Mouse (Mus musculus) adrenal gland (tissue): ENCODE results near the gene Nmrk1.

Experiments used
- intact Hi-C: fragments of 180-260 bp; cut with DNase I; formaldehyde crosslinking; loops from one replicate; pipeline ENCODE4 v1.15.1; 2025

The Nmrk1 gene

DNA sequence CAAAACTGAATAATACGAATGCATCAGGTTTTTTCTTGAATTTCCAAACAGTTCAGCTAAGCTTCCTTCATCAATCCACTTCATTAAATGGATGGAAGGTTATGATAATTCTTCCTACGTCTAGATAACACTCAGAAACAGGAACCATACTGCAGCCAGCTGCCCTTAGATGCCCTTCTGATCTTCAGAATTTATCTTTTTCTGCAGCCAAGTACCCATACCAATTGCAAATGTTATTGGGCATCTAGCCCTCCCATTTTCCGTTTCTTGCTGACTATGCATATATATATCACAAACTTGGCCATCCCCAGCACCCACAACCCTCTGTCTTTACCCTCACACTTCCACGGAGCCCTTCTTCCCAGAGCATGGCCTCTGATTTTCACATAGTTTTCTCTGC lies 18.2 kb downstream of the Nmrk1 start:
- intact Hi-C loops: no loop called here

DNA sequence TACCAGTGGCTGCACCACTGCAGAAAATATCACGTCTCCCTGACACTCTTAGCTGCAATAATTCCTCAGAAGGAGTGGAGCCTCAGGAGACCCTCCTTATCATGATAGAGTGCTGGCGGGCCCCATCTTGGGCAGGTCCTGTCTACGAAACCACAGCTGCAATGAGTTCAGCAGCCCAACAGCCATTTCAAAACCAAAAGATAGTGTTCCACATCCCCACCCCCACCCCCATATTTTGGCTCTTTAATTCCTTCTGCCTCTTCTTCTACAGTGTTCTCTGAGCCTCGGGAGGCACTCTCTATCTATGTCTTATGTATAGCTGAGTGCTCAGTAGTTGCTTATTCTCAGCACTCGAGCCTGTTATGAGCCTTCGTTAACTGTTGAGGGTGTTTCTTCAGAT lies 18.7 kb downstream of the Nmrk1 start:
- intact Hi-C loops: no loop called here

DNA sequence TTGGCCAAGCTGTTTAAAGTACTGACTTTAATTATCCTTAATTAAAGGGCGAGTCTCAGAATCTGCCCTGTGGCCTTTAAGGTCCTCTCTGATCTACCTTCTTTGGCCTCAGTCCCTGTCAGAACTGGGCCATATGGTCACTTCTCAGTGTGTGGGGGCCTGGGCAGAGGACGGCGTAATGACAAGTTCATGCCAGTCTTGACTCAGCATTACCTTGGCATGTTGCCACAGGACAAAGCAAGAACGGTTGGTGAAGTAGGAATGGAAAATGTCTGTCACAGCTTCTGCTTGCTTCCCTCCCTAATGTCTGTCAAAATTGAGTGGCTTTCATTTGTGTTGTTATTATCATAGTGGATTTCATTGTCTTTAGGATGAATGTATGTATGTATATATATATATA lies 20.8 kb downstream of the Nmrk1 start:
- intact Hi-C loops: no loop called here

DNA sequence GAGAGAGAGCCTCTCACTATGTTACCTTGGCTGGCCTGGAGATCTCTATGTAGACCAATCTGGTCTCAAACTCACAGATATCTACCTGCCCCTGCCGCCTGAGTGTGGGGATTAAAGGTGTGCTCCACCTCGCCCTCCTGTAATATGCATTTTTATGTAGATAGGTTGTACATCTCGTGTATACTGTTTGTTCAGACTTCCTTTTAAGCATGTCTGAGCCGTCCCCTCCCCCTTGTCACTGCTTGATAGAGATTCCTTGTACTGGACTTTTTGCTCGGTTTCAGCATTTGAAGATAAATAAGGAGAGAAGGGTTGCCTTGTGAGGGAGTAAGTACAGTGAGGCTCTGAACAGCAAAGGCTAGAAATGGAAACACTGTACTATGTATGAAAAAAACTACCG lies 21.3 kb downstream of the Nmrk1 start:
- intact Hi-C loops: no loop called here

DNA sequence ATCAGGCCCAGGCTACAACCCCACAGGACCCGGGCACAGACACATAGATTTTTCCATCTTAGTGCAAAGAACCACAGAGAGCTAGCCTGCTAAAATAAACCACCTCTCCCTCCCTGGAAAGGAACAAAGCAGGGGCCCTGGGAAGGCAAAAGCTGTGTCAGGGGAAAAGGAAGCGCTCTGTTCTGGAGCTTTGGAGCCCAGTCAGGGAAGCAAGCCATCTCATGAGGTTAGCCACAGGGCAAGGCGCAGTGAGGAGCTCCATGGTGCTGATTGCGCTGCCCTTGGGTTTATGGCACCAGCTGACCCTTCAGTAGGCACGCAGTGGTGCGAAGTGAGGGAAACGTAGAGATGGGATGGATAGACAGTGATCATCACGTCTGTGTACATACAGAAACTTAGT lies 22.6 kb downstream of the Nmrk1 start:
- intact Hi-C loops: no loop called here

DNA sequence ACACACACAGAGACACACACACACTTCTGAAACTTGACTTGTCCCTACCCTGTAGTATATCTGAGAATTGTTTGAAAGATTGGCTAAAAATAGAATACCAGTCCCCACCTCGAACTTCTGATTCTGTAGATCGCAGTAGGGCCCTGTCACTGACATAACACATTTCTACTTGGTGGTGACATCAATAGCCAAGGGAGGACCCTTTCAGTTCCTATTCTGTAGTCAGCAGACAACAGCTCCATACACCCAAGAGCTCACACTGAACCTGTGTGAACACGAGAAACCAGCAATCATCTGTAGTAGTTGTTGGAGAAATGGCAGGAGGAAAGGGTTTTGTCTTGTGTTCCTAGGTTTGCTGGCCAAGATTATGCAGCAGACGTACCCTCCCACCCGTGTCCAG lies 23.2 kb downstream of the Nmrk1 start:
- intact Hi-C loops: no loop called here

DNA sequence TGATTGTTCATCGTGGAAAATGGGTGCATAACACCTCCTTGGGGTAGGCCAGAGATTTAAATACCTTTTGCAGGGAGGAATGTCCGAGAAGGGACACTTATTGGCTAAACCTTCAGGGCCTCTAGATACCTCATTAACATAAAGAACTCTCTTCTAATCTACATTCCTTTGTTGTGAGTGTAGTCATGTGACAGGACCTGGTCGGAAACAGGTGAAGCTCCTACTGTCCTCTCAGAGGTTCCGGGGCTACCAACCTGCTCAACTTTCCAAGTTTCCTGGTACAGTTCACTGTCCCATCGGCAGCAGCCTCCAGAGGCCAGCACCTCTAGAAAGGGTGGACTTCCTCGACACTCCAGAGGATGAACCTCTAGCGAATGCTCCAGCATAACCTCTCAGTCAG lies 24.2 kb downstream of the Nmrk1 start:
- intact Hi-C loops: no loop called here

DNA sequence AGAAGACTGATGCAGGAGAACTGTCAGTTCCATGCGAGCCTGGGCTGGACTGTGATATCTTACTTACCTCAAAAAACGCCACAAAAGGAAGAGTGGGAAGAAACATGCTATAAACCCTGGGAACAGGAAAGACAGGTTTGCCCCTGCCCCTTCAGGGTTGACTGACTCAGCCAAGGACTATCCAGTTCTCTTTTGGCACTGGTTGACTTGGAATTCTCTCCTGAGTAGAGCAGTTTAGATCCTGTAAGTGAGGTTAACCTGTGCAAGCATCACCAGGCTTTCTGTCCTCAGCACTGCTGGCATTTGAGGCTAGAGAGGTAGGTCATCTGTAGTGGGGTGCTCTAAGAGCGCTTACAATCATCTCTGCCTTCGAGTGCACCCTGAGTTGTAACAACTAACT lies 26.7 kb downstream of the Nmrk1 start:
- intact Hi-C loops: no loop called here

DNA sequence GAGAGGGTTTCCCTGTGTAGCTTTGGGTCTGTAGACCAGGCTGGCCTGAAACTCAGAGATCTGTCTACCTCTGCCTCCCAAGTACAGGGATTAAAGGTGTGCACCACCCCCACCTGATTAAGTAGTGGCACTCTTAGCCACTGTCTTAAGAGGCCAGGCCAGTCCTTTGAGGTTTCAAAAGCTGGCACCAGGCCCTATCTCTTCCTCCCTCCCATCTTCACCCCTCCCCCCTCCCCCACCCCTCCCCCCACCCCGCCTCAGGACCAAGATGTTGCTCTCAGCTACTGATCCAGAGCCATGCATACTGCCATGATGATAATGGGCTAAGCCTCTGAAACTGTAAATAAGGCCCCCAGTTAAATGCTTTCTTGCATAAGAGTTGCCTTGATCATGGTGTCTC lies 27.6 kb downstream of the Nmrk1 start:
- intact Hi-C loops: no loop called here

DNA sequence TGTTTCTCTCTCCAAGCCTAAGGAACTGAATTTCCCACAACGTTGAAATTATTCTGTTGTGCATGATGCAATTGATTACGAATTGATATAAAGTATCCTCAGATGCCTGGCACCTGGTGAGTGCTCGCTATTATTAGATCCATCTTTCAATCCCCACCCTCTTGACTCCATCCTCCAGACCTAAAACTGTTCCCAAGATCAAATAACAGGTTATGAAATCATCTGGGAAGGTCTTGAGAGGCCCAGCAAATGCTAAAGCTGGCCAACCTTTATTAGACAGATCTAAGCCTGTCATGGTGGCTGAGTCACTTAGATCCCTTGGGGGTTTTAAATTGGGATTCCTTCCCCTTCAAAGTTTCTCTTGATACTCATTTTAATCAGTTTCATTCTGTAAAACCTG lies 28.7 kb downstream of the Nmrk1 start:
- intact Hi-C loops: no loop called here

DNA sequence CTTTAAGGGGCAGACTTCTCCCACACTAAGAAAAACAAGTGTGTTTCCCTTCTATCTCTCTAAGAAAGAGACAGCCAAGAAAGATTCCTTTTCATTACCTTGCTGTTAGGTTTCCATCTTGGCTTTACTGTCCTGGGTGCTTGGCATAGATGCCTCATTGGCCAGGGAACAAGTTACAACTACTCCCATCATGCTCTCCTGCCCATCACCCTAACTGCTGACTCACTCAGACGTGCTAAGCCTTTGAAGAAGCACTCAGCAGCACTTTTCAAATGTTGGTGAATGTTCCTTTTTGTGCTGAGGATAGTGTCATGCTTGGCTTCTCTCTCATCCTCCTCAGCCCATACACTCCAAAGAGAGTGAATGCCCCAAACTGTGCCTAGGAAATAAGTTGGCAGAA lies 29.9 kb downstream of the Nmrk1 start:
- intact Hi-C loops: no loop called here

DNA sequence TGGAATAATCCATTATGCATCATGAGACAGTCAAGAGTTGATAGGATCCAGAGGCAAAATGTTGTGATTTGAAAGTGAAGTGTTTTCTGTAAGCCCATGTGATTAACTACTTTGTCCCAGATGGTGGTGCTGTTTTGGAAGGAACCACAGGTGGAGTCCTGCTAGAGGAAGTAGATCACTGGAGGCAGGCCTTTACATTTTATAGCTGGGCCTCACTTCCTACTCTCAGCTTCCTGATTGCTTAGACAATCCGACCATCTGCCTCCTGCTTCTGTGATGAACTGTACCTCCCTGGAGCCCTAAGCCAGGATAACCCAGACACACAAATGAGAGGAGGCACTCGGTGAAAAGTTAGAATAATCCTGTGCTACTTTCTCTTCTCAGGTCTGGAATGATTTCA lies 32.2 kb downstream of the Nmrk1 start:
- intact Hi-C loops: no loop called here

DNA sequence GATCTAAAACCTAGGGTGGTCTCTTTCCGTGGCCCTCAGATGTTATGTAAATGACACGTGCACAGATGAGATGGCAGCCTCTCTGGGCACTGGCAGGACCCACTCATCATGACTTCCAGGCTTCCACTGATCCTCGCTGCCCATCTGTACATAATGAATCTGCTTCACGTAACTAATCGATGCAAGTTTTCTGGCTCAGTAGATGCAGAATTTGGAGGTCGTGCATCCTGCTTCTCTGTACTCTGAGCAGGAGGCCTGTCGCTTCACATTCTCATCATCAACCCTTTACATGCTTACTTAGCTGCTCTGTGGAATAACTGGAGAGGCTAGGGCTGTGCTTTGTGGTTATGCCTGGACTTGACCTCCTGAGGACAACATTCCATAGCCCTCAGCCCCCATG lies 35.2 kb downstream of the Nmrk1 start:
- intact Hi-C loops: no loop called here

DNA sequence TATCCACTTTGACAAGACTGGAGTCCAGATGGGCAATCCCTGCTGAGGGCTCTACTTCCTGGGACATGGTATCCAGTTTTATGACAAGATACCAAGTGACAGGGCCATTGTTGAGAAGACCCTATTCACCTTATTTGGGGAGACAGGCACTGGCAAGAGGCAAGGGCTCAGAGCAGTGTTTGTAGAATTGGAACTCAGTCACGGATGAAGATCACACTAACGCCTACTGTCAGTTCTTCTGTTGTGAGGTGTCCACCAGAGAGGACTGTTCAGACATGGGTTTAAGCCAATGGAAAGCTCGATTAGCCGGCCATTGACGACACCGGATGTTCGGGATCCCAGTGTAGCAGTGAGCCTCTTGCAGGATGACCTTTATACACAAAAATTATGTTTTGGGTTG lies 37.8 kb downstream of the Nmrk1 start:
- intact Hi-C loops: no loop called here

DNA sequence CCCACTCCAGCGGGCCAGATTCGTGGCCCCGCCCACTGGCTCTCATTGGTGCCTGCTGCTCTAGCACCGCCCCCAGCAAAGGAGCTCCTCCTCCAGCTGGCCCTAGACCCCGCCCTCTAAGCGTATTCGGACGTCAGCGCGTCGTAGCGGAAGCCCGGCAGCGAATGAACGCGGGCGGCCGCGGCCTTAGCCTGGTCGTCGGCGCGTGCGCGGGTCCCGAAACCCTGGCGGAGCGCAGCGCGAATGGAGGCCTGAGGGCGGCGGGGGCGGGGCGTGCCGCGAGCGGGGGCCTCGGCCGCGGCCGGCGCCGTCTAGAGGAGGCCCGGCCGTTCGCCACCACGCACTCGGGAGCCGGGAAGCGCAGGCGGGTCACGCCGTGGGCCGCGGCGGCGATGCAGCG lies 38.9 kb downstream of the Nmrk1 start, which contains the start of gene Carnmt1:
Carnmt1 (plus strand) TSS at position 157 of the 400 bp plus-strand sequence.
- intact Hi-C loops: no loop called here

DNA sequence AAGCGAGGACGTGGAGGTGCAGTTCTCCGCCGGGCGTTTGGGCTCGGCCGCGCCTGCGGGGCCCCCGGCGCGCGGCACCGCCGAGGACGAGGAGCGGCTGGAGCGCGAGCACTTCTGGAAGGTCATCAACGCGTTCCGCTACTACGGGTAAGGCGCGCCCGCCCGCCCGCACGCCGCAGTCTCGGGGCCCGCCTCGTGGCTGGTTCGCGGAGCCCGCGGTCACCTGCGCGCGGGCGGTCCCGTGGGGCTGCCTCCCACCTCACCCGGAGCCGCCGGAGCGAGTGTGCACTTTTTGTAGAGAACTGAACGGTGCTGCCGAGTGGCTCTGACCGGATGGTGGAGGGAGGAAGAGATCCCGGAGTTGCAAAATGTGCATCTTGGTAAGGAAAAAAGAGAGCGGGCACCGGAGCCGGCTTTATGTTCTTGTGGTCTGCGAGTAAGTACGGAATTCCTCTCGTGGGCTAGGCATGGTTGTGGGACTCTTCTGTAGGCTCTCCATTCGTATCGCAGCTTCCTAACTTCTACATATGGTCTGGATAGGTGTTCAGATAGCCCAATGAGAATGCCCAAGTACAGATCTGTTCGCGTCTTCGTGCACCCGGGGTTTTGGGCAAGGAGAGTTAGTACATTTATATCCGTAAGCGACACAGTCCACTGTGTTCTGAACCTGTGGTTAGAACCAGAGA lies 39.4 kb downstream of the Nmrk1 start:
- intact Hi-C loops: no loop called here

DNA sequence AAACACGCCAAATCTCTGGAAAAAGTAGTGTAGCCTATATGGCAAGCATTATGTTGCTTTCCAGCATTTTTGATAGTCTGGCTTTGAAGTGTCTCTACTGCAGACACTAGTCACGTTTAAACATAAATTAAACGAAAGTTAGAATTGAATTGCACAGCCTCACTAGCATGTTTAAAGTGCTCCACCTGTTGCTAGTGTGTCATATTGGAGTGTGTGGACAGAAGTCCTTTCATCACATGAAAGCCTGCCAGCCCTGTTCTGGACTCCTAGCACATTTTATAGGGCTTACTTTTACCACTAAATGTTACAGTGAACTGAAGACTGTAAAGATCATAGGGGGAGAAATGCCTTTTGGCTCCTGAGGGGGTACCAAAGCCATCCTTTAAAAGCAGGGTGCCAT lies 40.7 kb downstream of the Nmrk1 start:
- intact Hi-C loops: no loop called here

DNA sequence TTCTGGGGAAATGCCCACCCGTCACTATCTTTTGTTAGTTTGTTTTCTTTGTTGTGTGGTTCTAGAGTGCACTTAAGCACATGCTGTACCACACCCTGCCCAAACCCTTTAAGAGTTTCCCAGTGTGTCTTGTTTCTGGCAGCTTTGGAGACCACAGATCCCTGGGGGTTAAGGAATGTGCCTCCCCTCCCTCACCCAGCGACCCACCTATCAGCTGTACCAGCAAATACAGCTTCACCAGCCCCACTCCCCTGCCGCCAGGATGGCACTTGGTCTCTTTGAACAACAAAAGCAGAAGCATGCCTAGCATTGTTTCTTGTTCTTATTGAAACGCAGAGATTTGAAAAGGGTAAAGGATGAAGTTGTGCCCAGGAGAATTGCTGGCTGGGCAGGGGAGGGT lies 41.4 kb downstream of the Nmrk1 start:
- intact Hi-C loops: no loop called here

DNA sequence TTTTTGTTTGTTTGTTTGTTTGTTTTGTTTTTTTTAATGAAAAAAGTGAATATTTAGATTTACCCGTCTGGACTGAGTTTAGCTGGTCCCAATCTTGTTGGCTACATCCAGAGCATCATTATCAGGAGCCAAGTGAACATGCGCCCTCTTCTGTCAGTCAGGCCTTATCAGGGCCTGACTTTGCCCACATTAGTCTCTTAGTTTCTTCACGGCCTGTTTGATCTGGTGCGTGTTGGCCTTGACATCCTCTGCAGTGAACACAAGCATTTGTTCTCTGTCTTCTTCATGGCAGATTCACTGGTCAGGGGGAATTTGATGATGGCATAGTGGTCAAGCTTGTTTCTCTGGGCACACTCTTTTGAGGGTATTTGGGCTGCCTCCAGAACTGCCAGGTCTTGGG lies 50.4 kb downstream of the Nmrk1 start:
- intact Hi-C loops: loop anchor here (5.0 to 10.0 kb wide), 2 partner anchors 45 to 153 kb away; no protein-coding TSS in a partner anchor

DNA sequence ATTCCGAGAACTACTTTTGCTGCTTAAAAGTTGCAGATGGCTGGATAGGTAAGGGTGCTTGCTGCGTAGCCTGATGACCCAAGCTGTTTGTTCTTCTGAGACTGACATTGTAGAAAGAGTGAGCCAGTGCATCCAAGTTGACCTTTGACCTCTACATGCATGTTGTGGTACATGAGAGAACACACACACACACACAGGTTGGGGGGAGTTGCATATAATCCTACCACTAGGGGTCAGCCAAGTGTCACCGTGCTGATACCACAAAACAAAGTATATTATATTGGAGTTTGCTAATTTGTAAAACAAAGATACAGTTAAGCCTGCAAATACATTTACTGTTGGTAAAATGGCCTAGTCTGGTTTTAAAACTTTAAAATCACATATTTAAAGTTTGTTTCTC lies 55.8 kb downstream of the Nmrk1 start:
- intact Hi-C loops: loop anchor here (10.0 kb wide), 1 partner anchor 147 kb away; no protein-coding TSS in a partner anchor

DNA sequence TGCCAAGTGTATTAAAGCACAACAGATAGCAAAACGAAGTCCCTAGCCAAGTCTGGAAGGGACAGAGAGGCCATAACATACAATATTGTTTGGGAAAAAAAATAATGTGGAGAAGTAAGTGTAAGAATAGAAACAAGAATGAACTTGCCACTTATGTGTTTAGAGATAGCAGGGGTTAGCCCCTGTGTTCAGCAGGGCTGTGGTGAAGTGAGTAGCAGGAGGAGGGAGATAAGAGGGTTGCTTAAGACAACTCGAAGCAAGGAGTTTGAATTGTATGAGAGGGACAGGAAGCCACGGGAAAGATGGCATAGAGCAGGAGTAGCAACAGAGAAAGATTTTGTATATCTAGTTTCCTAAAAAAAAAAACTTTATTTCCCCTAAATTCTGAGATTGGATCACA lies 60.4 kb downstream of the Nmrk1 start:
- intact Hi-C loops: no loop called here

DNA sequence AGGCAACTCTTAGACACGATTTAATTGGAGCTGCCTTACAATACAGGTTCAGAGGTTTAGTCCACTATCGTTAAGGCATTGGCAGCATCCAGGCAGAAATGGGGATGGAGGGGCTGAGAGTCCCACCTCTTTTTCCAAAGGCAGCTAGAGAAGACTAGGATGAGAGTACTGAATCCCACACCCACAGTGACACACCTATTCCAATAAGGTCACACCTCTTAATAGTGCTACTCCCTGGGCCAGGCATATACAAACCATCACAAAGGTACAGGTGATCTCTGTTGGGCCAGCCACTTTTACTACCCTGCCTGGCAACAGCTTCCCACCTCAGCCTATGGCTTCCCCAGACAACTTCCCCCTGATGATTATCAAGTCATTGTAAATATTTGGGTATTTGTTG lies 61.0 kb downstream of the Nmrk1 start:
- intact Hi-C loops: no loop called here

DNA sequence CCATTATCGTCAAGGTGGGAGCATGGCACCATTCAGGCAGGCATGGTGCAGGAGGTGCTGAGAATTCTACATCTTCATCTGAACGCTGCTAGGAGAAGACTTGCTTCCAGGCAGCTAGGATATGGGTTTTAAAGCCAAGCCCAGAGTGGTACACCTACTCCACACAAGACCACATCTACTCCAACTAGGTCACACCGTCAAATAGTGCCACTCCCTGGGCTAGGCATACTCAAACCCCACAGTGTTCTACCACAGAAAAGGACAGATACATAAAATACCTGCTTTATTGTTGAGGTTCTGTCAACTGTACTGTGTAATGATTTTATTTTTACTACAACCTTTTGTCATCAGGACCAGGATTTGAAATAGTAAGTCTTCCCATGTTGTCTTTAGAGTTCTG lies 63.4 kb downstream of the Nmrk1 start:
- intact Hi-C loops: no loop called here

DNA sequence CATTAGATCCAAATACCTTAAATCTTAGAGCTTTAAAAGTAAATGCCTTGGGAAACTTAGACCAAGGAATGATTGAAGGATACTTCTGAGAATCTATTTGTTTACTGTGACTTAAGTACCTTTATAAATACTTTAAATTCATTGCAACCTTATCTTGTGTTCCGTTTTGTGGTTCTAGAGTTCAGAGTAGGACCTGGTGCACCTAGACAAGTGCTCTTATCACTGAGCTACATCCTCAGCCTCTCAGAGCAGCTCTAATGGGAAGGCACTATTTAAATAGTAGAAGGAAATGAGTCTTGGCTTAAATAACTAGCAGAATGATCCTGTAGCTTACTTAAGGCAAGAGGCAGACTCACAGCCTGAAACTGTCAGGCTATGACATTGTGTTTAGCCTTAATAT lies 63.8 kb downstream of the Nmrk1 start:
- intact Hi-C loops: no loop called here
